Mouse (Mus musculus) intestine, embryonic 14.5 days (tissue): ENCODE results near the gene 2410015M20Rik. TPM values are rescaled to one million over a fixed set of nuclear protein-coding genes. Genes with fewer than 3 reads are reported as not detected.

Experiments
- ATAC-seq: fragments of 200-750 bp; cut with Nextera tagmentation; replicated peaks from 2 replicates; pipeline ENCODE4 v1.8.0; 2017; ENCODE audit warnings: low read depth, moderate number of reproducible peaks, moderate TSS enrichment, moderate library complexity; ENCODE audit not compliant: low FRiP score, low TSS enrichment
- DNase-seq: peaks from one replicate; pipeline ENCODE4 v3.0.0-alpha.2; 2018; ENCODE audit warnings: low spot score
- H3K27ac ChIP-seq: fragments of 300-500 bp; sonication (generic); 2 replicates; pipeline ENCODE4 v1.5.1; 2014; ENCODE audit warnings: low read depth, mild to moderate bottlenecking, control low read depth
- H3K27me3 ChIP-seq: fragments of 300-500 bp; sonication (generic); replicated peaks from 2 replicates; pipeline ENCODE4 v1.6.1; 2014; ENCODE audit warnings: low read length, control low read depth; ENCODE audit not compliant: control insufficient read depth, insufficient read depth
- H3K36me3 ChIP-seq: fragments of 300-500 bp; sonication (generic); 2 replicates; pipeline ENCODE4 v1.6.1; 2014; ENCODE audit warnings: low read length, control low read depth; ENCODE audit not compliant: control insufficient read depth, insufficient read depth
- H3K4me1 ChIP-seq: fragments of 300-500 bp; sonication (generic); replicated peaks from 2 replicates; pipeline ENCODE4 v1.6.1; 2014; ENCODE audit warnings: low read length, control low read depth, mixed read lengths; ENCODE audit not compliant: control insufficient read depth, insufficient read depth
- H3K4me2 ChIP-seq: fragments of 300-500 bp; sonication (generic); 2 replicates; pipeline ENCODE4 v1.6.1; 2014; ENCODE audit warnings: low read length
- H3K4me3 ChIP-seq: fragments of 300-500 bp; sonication (generic); 2 replicates; pipeline ENCODE4 v1.5.1; 2014; ENCODE audit warnings: low read depth, low read length, control low read depth, mixed read lengths
- H3K9ac ChIP-seq: fragments of 300-500 bp; sonication (generic); 2 replicates; pipeline ENCODE4 v1.6.1; 2014; ENCODE audit warnings: mild to moderate bottlenecking, low read length
- H3K9me3 ChIP-seq: fragments of 300-500 bp; sonication (generic); 2 replicates; pipeline ENCODE4 v1.6.1; 2016; ENCODE audit warnings: low read length, control low read depth; ENCODE audit not compliant: control insufficient read depth
- WGBS: fragments of 180-500 bp; shearing (Covaris S2); extraction: QIAGEN DNeasy Blood & Tissue Kit; methylation state at CpG from one replicate; pipeline ENCODE4 v1.1.7; 2014; 5-methylcytosine and 5-hydroxymethylcytosine counted together
- polyA plus RNA-seq: library from polyadenylated mRNA; unstranded; fragments of >200 nt; fragmentation: Nextera tagmentation; extraction: Ambion mirVana; gene quantifications from 2 replicates; pipeline ENCODE4 v1.2.1, GENCODE M21; 2014

2410015M20Rik gene
- polyA plus RNA-seq, 1 experiment from 2014 or later = 284 TPM

DNA sequence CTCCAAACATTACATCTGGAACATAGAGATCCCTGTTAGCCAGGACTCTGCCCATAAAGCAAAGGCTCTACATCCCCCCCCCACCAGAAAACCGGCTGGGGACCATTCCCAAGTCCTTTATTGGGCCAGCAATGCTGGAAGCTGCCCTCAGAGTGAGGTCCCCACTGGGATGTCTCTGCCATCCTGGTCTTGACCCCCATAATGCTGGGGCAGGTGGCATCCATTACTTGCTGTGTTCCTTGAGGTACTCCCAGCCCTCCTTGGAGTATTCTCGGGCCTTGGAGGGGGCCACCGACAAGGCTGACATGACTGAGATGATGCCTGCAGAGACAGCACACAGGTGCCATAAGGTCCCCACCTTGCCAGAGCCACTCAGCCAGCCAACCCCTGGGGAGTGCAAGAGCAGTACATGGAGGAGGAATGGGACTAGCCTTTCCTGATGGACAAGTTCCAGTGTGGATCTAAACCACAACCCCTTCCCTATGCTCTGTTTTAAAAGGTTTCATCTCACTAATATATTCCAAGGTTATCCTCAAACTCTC, 2.0 kb downstream of the 2410015M20Rik start:
- H3K4me1 ChIP-seq = peaks cover 14% of the 10 kb centered on the region
- H3K27ac ChIP-seq = no peak overlapping the region
- no peak overlapping the region for H3K4me3 ChIP-seq
- H3K27me3 ChIP-seq = no peaks in the 10 kb centered on the region
- no peak overlapping the region for H3K4me2 ChIP-seq
- 76% methylated on average over 3 of the region's 3 CpGs for WGBS
- no peak for DNase-seq
- H3K9me3 ChIP-seq = no peaks in the 10 kb centered on the region
- no peak overlapping the region for H3K9ac ChIP-seq
- peaks cover 52% of the 10 kb centered on the region for H3K36me3 ChIP-seq
- no peak for ATAC-seq

DNA sequence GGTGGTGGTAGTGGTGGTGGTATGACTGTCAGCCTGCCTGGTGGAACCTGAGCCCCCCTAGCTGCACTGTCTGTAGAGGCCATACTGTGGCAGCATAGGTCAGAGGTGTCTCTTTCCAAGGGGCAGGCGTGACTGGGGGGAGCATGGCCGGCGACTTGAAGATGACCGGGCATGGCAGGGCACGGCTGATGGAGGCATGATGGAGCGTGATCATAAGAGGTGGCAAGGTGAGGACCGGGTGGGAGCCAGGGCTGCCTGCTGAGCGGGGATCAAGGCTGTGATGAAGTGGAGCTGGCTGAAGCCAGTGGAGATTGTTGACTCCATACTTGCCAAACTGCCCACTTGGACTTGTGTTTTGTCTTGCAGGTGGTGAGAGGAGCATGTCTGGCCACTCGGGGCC, 4.1 kb downstream of the 2410015M20Rik start:
- peaks cover 12% of the 10 kb centered on the region for H3K4me1 ChIP-seq
- H3K27me3 ChIP-seq = no peaks in the 10 kb centered on the region
- no peak for ATAC-seq
- H3K4me3 ChIP-seq = no peak overlapping the region
- 86% methylated on average over 9 of the region's 9 CpGs for WGBS
- H3K9me3 ChIP-seq = no peaks in the 10 kb centered on the region
- H3K4me2 ChIP-seq = no peak overlapping the region
- H3K9ac ChIP-seq = no peak overlapping the region
- DNase-seq = no peak
- H3K27ac ChIP-seq = no peak overlapping the region
- H3K36me3 ChIP-seq = peaks cover 73% of the 10 kb centered on the region

DNA sequence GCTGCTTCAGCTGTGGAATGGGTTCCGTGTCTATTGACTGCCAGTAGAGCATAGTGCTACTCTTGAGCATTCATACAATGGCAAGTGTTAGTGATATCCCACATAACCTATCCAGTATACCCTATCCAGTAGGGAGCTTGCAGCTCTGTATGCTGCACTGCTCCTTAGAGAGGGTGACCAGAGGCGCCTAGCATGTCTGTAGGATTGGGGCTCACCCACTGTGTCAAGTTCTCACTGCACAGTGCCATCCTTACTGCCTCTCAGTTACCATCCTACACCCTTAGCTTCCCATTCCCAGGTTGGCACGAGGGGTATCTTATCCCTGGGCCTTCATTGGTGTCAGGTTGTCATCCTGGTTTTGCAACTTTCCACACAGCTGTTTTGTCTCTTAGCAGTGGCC, 5.1 kb downstream of the 2410015M20Rik start:
- DNase-seq = no peak
- Histone ChIP-seq H3K27ac (no peak overlapping the region), H3K36me3 (peaks cover 83% of the 10 kb centered on the region), H3K9ac (no peak overlapping the region), H3K27me3 (no peaks in the 10 kb centered on the region), H3K9me3 (no peaks in the 10 kb centered on the region), H3K4me2 (no peak overlapping the region), H3K4me1 (peaks cover 7% of the 10 kb centered on the region), H3K4me3 (no peak overlapping the region)
- ATAC-seq = no peak
- WGBS = 92% methylated on average over 3 of the region's 3 CpGs

DNA sequence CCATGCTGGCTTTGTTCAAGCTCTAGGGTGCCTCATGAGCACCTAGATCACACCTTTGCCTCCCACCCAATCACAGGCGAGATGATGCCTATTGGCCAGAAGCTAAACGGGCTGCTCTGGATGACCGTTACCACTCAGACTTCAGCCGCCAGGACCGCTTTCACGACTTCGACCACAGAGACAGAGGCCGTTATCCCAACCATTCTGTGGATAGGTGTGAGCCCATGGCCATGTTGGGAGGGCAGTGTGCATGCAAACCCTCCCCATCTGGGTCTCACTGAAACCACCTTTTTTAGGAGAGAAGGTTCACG, 5.5 kb downstream of the 2410015M20Rik start:
- no peak overlapping the region for H3K9ac ChIP-seq
- ATAC-seq = no peak
- H3K9me3 ChIP-seq = no peaks in the 10 kb centered on the region
- H3K4me2 ChIP-seq = no peak overlapping the region
- peaks cover 87% of the 10 kb centered on the region for H3K36me3 ChIP-seq
- H3K4me1 ChIP-seq = peaks cover 7% of the 10 kb centered on the region
- H3K27me3 ChIP-seq = no peaks in the 10 kb centered on the region
- H3K27ac ChIP-seq = no peak overlapping the region
- 91% methylated on average over 9 of the region's 9 CpGs for WGBS
- H3K4me3 ChIP-seq = no peak overlapping the region
- no peak for DNase-seq

DNA sequence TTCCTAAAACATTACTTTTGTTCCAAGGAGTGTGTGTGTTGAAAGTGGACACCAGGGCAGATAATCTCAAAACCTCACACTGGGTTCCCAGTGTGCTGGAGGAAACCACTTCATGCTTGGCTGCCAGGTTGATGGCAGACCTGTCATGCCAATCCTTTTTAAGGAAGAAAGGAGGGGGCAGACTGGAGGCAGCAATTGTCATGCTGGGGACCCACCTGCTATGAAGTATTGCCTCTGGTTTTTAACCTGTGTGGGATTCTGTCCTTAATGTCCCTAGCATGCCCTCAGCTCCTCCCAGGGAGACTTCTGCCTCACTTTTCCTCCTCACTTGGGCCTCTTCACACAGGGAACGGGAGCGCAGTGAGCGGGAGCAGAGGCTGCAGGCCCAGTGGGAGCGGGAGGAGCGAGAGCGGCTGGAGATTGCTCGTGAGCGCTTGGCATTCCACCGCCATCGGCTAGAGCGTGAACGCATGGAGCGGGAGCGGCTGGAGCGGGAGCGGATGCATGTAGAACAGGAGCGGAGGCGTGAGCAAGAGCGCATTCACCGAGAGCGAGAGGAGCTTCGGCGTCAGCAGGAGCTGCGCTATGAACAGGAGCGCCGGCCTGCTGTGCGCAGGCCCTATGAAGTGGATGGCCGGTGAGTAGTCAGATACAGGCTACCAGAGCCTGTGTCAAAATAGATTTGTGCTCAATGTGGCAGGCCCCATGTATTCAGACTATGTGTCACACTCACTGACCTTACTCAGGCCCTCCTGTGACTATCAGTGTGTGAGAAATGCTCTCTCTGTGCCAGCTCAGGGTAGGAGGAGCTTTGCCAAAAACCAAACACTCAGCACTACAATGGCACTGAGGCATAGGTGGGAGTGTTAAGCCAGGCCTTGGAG, 6.1 kb downstream of the 2410015M20Rik start:
- H3K36me3 ChIP-seq = peaks cover 87% of the 10 kb centered on the region
- no peak overlapping the region for H3K4me2 ChIP-seq
- no peak overlapping the region for H3K27ac ChIP-seq
- H3K4me1 ChIP-seq = peaks cover 2% of the 10 kb centered on the region
- DNase-seq (no peak), ATAC-seq (no peak)
- H3K27me3 ChIP-seq = no peaks in the 10 kb centered on the region
- no peaks in the 10 kb centered on the region for H3K9me3 ChIP-seq
- WGBS = 94% methylated on average over 28 of the region's 28 CpGs
- H3K4me3 ChIP-seq = no peak overlapping the region
- H3K9ac ChIP-seq = no peak overlapping the region

DNA sequence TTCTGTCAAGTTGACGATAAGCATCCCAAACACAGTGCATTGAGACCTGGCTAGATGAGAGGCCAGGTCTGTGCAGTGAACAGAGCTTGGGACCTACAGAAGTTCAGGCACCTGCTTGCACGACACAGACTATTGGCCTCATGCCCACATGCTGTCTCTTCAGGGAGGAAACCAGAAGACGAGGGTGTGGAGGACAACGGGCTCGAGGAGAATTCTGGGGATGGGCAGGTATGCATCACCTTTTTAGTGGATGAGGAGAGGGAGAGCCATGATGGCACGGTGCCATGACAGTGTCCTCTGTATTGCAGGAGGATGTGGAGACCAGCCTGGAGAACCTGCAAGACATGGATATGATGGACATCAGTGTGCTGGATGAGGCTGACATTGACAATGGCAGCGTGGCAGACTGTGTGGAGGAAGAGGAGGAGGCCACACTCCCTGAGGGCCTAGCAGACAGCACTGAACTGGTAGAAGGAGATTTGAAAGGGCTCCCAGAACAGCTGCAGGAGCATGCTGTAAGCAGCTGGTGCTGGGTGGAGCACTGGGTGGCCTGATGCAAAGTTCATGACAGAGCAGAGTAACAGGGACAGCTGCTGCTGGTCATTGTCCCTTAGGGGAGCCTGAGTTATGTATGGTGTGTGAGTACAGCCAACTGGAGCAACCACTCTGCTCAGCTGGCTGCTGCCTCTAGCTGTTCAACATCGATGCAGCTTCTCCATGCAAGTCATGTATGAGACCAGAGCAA, 15.9 kb downstream of the 2410015M20Rik start:
- no peak for DNase-seq
- no peak for ATAC-seq
- WGBS = 76% methylated on average over 8 of the region's 8 CpGs
- no peak overlapping the region for H3K4me2 ChIP-seq
- no peak overlapping the region for H3K4me3 ChIP-seq
- no peaks in the 10 kb centered on the region for H3K27me3 ChIP-seq
- no peaks in the 10 kb centered on the region for H3K4me1 ChIP-seq
- peaks cover 95% of the 10 kb centered on the region for H3K36me3 ChIP-seq
- H3K9me3 ChIP-seq = no peaks in the 10 kb centered on the region
- H3K27ac ChIP-seq = no peak overlapping the region
- H3K9ac ChIP-seq = no peak overlapping the region

DNA sequence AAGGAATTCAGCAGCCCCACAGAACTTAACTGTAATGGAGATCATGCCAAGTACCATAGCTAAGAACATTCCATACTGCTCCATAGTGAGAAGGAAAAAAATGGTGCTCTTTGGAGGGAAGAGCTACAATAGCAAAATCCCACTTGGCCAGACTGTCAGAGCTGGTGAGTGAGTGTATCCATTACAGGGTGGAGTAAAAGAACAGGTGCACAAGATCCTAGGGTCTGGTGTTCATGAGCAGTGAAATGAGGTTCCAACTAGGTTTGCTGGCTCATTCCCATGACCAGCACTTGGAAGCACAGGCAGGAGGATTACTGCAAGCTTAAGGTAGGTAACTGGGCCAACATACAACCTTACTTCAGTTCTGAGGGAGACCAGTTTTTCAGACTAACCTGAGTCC, 17.0 kb downstream of the 2410015M20Rik start:
- H3K4me2 ChIP-seq = no peak overlapping the region
- no peak for ATAC-seq
- H3K27me3 ChIP-seq = no peaks in the 10 kb centered on the region
- no peak for DNase-seq
- H3K36me3 ChIP-seq = peaks cover 98% of the 10 kb centered on the region
- H3K9me3 ChIP-seq = no peaks in the 10 kb centered on the region
- no peak overlapping the region for H3K4me3 ChIP-seq
- H3K9ac ChIP-seq = no peak overlapping the region
- H3K27ac ChIP-seq = no peak overlapping the region
- no peaks in the 10 kb centered on the region for H3K4me1 ChIP-seq

DNA sequence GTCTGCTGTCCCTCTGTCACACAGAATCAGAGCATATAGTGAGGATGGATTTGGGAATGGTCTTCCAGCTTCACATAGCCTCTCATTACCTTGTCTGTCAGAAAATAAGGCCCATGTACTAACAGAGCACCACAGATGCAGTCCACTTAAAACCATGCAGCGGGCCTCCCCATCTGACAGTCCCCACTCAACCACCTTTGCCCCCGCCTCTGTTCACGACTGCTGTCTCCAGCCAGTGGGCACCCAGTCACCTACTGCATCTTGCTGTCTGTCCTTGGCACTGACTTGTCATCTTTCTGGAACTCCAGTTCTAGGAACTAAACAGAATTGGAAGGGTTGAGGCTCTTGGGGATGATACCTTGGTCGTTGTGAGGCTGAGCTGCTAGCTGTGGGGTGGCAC, 20.6 kb downstream of the 2410015M20Rik start:
- no peak for DNase-seq
- Histone ChIP-seq H3K36me3 (peaks cover 77% of the 10 kb centered on the region), H3K4me2 (no peak overlapping the region), H3K9ac (no peak overlapping the region), H3K4me3 (no peak overlapping the region), H3K27ac (no peak overlapping the region), H3K4me1 (peaks cover 15% of the 10 kb centered on the region), H3K27me3 (no peaks in the 10 kb centered on the region), H3K9me3 (no peaks in the 10 kb centered on the region)
- 90% methylated on average over 4 of the region's 4 CpGs for WGBS
- ATAC-seq = no peak
